Mouse (Mus musculus): ENCODE results near the gene Ogn. TPM values are rescaled to one million over a fixed set of nuclear protein-coding genes. Genes with fewer than 3 reads are reported as not detected.

Gene Ogn
- 1.2 and 1.3 TPM in 2 replicates for polyA plus RNA-seq (2012; rRNA removed)

DNA sequence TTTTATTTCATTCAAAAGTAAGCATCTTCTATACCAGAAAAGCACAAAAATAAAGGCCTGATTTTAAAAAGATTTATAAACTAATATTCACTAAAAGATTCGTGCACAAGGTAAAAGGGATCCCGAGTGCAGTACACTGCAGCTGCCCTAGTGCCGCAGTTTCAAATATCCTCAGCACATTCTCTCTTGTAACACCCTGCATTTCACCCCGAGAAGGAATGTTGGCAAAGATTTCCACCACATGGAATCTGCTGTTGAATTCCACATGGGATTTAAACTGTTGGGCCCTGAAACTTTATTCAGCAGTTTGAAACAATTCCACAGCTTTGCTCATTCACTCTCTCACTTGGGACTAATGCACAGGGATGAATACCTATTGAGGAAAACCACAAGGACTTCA is at the start of gene Ogn:
Ogn (plus strand) TSS at position 333 of the 400 bp plus-strand sequence.

DNA sequence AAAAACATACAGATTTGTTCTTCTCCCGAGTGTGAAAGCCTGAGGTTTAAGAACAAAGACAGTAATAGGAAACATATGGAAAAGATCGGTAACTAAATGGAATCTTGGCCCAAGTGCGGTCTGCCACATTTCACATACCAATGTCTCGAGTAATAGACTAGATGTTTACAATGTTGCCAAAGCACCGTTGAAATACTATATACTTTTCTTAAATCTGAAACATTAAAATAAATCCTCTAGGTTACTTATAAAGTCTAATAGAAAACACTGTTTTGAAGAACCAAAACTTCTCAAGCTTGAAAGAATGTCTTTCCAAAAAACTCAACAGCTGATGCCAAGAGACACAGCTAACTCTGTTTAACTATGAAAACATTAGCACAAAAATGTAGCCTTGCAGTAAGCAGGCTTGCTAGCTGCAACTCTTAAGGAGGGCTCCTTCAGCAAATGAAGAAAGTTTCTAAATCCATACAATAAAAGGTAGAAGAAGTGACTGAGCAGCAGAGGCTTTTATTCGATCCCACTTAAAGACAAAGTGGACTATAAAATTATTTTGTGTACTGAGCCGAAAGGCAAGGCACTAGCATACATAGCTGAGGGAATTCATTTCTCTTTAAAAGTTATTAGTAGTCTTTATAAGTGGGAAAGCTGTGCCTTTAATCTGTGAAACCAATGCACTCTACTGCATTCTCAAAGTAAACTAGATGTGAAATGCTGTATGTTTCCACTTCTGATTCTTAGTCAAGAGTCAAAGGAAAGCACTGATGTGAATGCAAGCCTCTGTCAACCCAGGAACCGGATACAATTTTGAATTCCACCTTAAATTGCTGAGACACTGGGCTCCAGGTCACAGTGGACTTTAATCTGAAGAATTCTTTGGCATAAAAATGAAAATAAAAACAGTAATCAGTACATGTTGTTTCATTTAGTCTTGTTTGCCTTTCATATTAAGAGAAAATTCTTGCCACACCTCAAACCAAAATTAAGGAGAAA is 26.0 kb upstream of the Ogn start, which contains the start of gene Omd:
Omd (plus strand) TSS at position 922 of the 990 bp plus-strand sequence.

DNA sequence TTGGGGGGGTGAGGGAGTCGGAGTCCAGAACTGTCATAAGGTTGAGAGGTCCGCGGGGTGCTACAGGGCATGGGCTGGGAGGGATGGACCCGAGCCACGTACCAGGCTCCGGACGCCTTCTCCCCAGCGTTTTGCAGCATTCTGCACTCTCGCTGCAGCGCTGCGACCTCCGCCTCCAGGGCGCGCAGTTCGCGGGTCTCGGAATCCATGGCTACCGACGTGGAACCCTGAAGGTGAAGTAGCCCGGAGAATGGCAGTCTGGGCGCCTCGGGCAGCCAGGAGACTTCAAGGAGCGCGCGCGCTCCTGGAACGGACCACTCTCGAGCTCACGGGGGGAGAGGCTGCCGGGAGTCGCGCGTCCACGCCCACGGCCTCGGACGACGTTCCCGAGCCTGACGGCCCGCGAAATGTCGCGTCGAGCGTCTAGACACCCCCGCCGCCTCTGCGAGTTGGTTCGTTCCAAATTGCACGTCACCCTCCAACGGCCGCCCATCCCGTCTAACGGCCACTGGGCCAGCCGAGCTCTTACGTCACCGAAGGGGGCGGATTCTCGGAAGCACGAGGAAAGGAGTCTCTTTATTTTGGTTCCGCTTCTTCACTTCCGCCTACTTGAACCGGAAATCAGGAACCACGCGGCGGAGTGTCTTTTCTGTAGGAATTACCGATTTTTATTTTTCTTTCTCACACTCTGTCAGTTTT is 44.8 kb downstream of the Ogn start, which contains the start of the genes Cenpp and Nol8:
Cenpp (minus strand) TSS at position 305 of the 699 bp plus-strand sequence.
Nol8 (plus strand) TSS at position 598 of the 699 bp plus-strand sequence.

Other genes starting within 250 kb of the Ogn start
- gene Ippk, start 186.8 kb upstream of the Ogn start, polyA plus RNA-seq (2012; rRNA removed): 3.6 and 3.7 TPM in 2 replicates
- gene Tes3-ps, start 114.7 kb upstream of the Ogn start, polyA plus RNA-seq (2012; rRNA removed): 0.06 and 0.07 TPM in 2 replicates
- gene Ecm2, start 103.2 kb upstream of the Ogn start, polyA plus RNA-seq (2012; rRNA removed): 0.48 and 0.49 TPM in 2 replicates
- 0.50 and 0.90 TPM in 2 replicates for gene Aspn, start 63.6 kb upstream of the Ogn start, polyA plus RNA-seq (2012; rRNA removed)
- 0.02 TPM in 2 replicates for gene Omd, start 25.6 kb upstream of the Ogn start, polyA plus RNA-seq (2012; rRNA removed)
- gene Cenpp, start 44.7 kb downstream of the Ogn start, polyA plus RNA-seq (2012; rRNA removed): 3.8 and 4.2 TPM in 2 replicates
- gene Nol8, start 45.0 kb downstream of the Ogn start, polyA plus RNA-seq (2012; rRNA removed): 3.4 TPM in 2 replicates
- gene Iars, start 74.1 kb downstream of the Ogn start, polyA plus RNA-seq (2012; rRNA removed): 27.3 and 29.8 TPM in 2 replicates
- gene Gm30302, start 191.0 kb downstream of the Ogn start, polyA plus RNA-seq (2012; rRNA removed): 0.01 and 0.03 TPM in 2 replicates